Mouse (Mus musculus): Measurements from ENCODE around the gene Themis. TPM values are rescaled to one million over a fixed set of nuclear protein-coding genes. Genes with fewer than 3 reads are reported as not detected.

Themis gene
- polyA plus RNA-seq, 1 experiment from 2014 or later: 0.07 TPM

DNA sequence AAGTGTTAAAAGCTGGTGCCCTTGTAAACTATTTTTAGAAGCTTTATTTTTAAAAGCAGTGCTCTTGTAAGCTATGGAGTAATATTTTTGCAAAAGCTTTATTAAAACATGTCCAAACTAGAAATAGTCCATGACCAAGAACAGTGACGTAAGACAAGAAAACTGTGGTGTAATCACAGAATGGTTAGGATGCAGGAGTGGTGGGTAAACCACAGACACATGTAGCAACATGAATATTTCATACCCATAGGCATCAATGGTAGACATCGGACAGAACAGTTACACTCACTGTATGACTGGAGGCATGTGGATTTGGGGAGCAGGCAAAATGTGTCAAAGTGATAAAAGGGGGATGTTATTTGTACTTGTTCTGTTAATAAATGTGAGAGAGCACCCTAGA lies 222.7 kb downstream of the Themis start:
- no peaks in the 10 kb centered on the region for H3K9me3 ChIP-seq (ENCODE audit: control insufficient read depth, low read length)
- no peak for DNase-seq (ENCODE audit: low spot score)
- H3K36me3 ChIP-seq (ENCODE audit: control insufficient read depth, insufficient read depth, low read length): no peaks in the 10 kb centered on the region
- no peak overlapping the region for H3K27ac ChIP-seq (ENCODE audit: low read depth, low read length)
- H3K4me3 ChIP-seq (ENCODE audit: low read depth, low read length): no peak overlapping the region
- no peak overlapping the region for H3K4me2 ChIP-seq (ENCODE audit: low read depth, low read length, severe bottlenecking)
- no peak for ATAC-seq (replicated peaks; ENCODE audit: low FRiP score)
- H3K9ac ChIP-seq (ENCODE audit: low read length): no peak overlapping the region
- H3K27me3 ChIP-seq (ENCODE audit: control insufficient read depth, insufficient read depth, low read length): no peaks in the 10 kb centered on the region
- 89% methylated on average over 2 of the region's 2 CpGs for WGBS
- H3K4me1 ChIP-seq (replicated peaks; ENCODE audit: control insufficient read depth, insufficient read depth, low read length): no peaks in the 10 kb centered on the region

DNA sequence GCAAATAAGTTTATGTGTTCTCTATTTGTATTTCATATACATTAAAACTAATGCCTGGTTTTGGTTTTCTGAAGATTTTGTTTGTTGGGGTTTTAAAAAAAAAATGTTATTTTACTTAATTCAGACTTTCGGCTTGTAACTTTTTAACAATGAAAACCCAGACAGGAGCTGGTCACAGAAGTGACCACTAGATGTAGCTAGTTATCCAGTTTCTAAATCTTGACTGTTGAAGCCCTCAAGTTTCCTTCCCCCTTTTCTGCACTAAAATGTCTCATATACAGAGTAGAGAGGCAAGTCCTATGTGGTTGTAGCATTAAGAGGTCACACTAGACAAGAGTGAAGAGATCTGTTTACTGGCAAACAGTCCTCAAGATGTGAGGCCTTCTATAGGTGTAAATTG lies 230.2 kb downstream of the Themis start:
- no peaks in the 10 kb centered on the region for H3K9me3 ChIP-seq (ENCODE audit: control insufficient read depth, low read length)

More for the DNA sequence above, 230.2 kb downstream of the Themis start:
- 63% methylated on average over 1 of the region's 1 CpGs for WGBS
- no peak overlapping the region for H3K4me3 ChIP-seq (ENCODE audit: low read depth, low read length)
- H3K36me3 ChIP-seq (ENCODE audit: control insufficient read depth, insufficient read depth, low read length): no peaks in the 10 kb centered on the region
- DNase-seq (ENCODE audit: low spot score): no peak
- no peaks in the 10 kb centered on the region for H3K4me1 ChIP-seq (replicated peaks; ENCODE audit: control insufficient read depth, insufficient read depth, low read length)
- H3K27ac ChIP-seq (ENCODE audit: low read depth, low read length): no peak overlapping the region
- H3K27me3 ChIP-seq (ENCODE audit: control insufficient read depth, insufficient read depth, low read length): no peaks in the 10 kb centered on the region
- no peak for ATAC-seq (replicated peaks; ENCODE audit: low FRiP score)
- H3K4me2 ChIP-seq (ENCODE audit: low read depth, low read length, severe bottlenecking): no peak overlapping the region
- H3K9ac ChIP-seq (ENCODE audit: low read length): no peak overlapping the region

All from forebrain, embryonic 11.5 days (tissue).